In the genomic region with DNA sequence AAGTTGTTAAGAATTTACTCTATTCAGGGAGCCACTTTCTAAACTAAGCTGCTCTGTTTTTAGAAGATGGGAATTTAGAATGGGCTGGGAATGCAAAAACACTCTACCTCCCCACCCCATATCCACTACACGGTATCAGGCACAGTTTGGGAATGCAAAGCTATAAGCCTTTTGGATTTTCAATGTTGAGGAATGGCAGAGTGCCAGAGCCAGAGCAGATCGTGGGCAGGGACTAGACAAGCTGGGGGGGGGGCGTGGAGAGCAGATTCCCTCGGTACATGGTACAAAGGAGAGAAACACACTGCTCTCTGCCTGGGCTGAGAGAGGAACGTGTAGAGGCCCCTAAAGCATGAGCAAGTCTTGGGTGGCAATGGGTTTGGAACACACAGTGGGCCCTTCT, we compare ENCODE assay signal across 25 mouse cellular contexts. TPM values are rescaled to one million over a fixed set of nuclear protein-coding genes. Genes with fewer than 3 reads are reported as not detected.
A peak's percentile ranks its signal among the peaks of the same experiment; 100 is the strongest.
DNase-seq lines count a peak whose midpoint lies in the region; ATAC-seq and TF ChIP-seq lines count a peak whose summit lies in the region.
"Had no signal": no experiment of that assay in that cellular context is flagged by ENCODE, and none has a peak within 500 bp of the region (broad histone marks: within the 10 kb centered on the region; RNA-seq: fewer than 3 reads in every experiment).

No protein-coding gene starts in this region.

- no peaks in the 10 kb centered on the region for H3K36me3 ChIP-seq in forebrain, postnatal 0 days (ENCODE audit: insufficient read depth)
- no peaks in the 10 kb centered on the region for H3K36me3 ChIP-seq in forebrain, embryonic 10.5 days (replicated peaks)
- no peaks in the 10 kb centered on the region for H3K36me3 ChIP-seq in midbrain, postnatal 0 days (ENCODE audit: insufficient read depth, low read length)
- H3K36me3 ChIP-seq in midbrain, embryonic 13.5 days: no peaks in the 10 kb centered on the region
- H3K36me3 ChIP-seq: G1E; heart, embryonic 10.5 days; heart, embryonic 13.5 days; hindbrain, embryonic 15.5 days; intestine, embryonic 15.5 days had no signal

- H3K4me3 ChIP-seq in forebrain, postnatal 0 days (ENCODE audit: low read depth, low read length): no peak overlapping the region
- H3K4me3 ChIP-seq in forebrain, embryonic 10.5 days: no peak overlapping the region
- H3K4me3 ChIP-seq in midbrain, postnatal 0 days (ENCODE audit: low read depth, low read length): no peak overlapping the region
- no peak overlapping the region for H3K4me3 ChIP-seq in midbrain, embryonic 13.5 days (replicated peaks)
- H3K4me3 ChIP-seq: heart, adult 2 months; heart, embryonic 10.5 days; heart, embryonic 13.5 days; intestine, embryonic 15.5 days had no signal

- TF ChIP-seq CTCF in forebrain, postnatal 0 days (IDR thresholded peaks at IDR 0.05; ENCODE audit: low read depth): no peak
- no peak for TF ChIP-seq CTCF in midbrain, postnatal 0 days (IDR thresholded peaks at IDR 0.05)

- ATAC-seq in forebrain, postnatal 0 days: no peak
- ATAC-seq in midbrain, postnatal 0 days (ENCODE audit: low FRiP score): no peak
- ATAC-seq in midbrain, embryonic 13.5 days: no peak
- ATAC-seq: forebrain, embryonic 14.5 days; intestine, embryonic 15.5 days; Patski had no signal

- no peak overlapping the region for H3K4me2 ChIP-seq in forebrain, postnatal 0 days (ENCODE audit: low read depth)
- no peak overlapping the region for H3K4me2 ChIP-seq in midbrain, postnatal 0 days (ENCODE audit: low read depth, low read length, poor library complexity, severe bottlenecking)
- no peak overlapping the region for H3K4me2 ChIP-seq in midbrain, embryonic 13.5 days (replicated peaks)
- H3K4me2 ChIP-seq: heart, embryonic 13.5 days; intestine, embryonic 15.5 days had no signal

- no peaks in the 10 kb centered on the region for H3K27me3 ChIP-seq in forebrain, postnatal 0 days (ENCODE audit: insufficient read depth, low read length)
- peaks cover 5% of the 10 kb centered on the region for H3K27me3 ChIP-seq in forebrain, embryonic 10.5 days (ENCODE audit: poor library complexity, severe bottlenecking)
- H3K27me3 ChIP-seq in midbrain, postnatal 0 days (ENCODE audit: insufficient read depth, low read length): no peaks in the 10 kb centered on the region
- H3K27me3 ChIP-seq in midbrain, embryonic 13.5 days: no peaks in the 10 kb centered on the region
- H3K27me3 ChIP-seq: hindbrain, embryonic 15.5 days; intestine, embryonic 15.5 days had no signal

- no peak overlapping the region for H3K27ac ChIP-seq in forebrain, postnatal 0 days (ENCODE audit: low read depth, low read length)
- no peak overlapping the region for H3K27ac ChIP-seq in forebrain, embryonic 10.5 days
- no peak overlapping the region for H3K27ac ChIP-seq in midbrain, postnatal 0 days (ENCODE audit: low read depth, low read length)
- H3K27ac ChIP-seq in midbrain, embryonic 13.5 days: no peak overlapping the region
- H3K27ac ChIP-seq: heart, adult 2 months; heart, embryonic 13.5 days; intestine, embryonic 15.5 days had no signal

- WGBS in forebrain, postnatal 0 days: 44% methylated on average over 5 of the region's 5 CpGs
- WGBS in forebrain, embryonic 10.5 days: 87% methylated on average over 5 of the region's 5 CpGs
- 56% methylated on average over 5 of the region's 5 CpGs for WGBS in midbrain, postnatal 0 days
- WGBS in midbrain, embryonic 13.5 days: 70% methylated on average over 5 of the region's 5 CpGs

- H3K9me3 ChIP-seq in forebrain, postnatal 0 days (ENCODE audit: low read length): no peaks in the 10 kb centered on the region
- H3K9me3 ChIP-seq in forebrain, embryonic 10.5 days: no peaks in the 10 kb centered on the region; the same call in 1 of the 2 replicates
- H3K9me3 ChIP-seq in midbrain, postnatal 0 days (ENCODE audit: low read length): no peaks in the 10 kb centered on the region
- H3K9me3 ChIP-seq in midbrain, embryonic 13.5 days: no peaks in the 10 kb centered on the region
- H3K9me3 ChIP-seq: G1E; heart, embryonic 13.5 days; hindbrain, embryonic 15.5 days; intestine, embryonic 15.5 days had no signal

- H3K9ac ChIP-seq in forebrain, postnatal 0 days: no peak overlapping the region
- 0 out of 2 replicates have a peak overlapping the region, but pooled peaks have one; percentile 19 for H3K9ac ChIP-seq in midbrain, postnatal 0 days (replicated peaks; ENCODE audit: low read length, poor library complexity, severe bottlenecking)
- H3K9ac ChIP-seq in midbrain, embryonic 13.5 days (replicated peaks): no peak overlapping the region
- H3K9ac ChIP-seq: intestine, embryonic 15.5 days had no signal

- DNase-seq in cerebellum, adult 9-10 months: peak; percentile 36
- no peak for DNase-seq in cerebellum, postnatal 14 days
- DNase-seq in forebrain, postnatal 0 days: peak; percentile 11
- no peak for DNase-seq in forebrain, embryonic 10.5 days (ENCODE audit: extremely low spot score, low spot score)
- DNase-seq in midbrain, postnatal 0 days (ENCODE audit: low spot score): no peak
- no peak for DNase-seq in gastrocnemius, adult 8-10 months (ENCODE audit: low spot score in 2 of 2)
- DNase-seq: adrenal gland, postnatal 10 days; adrenal gland, postnatal 36 days; B cell, adult 2 months; cerebellum, adult 11 months; cerebellum, postnatal 25 days; gastrocnemius, postnatal 10 days; gastrocnemius, postnatal 36 days; heart, adult 2 months; heart, postnatal 14 days; heart, postnatal 4 days; kidney, adult 11 months had no signal

- peaks cover 16% of the 10 kb centered on the region for H3K4me1 ChIP-seq in forebrain, postnatal 0 days (ENCODE audit: insufficient read depth)
- peaks cover 44% of the 10 kb centered on the region for H3K4me1 ChIP-seq in forebrain, embryonic 10.5 days
- H3K4me1 ChIP-seq in midbrain, postnatal 0 days (ENCODE audit: insufficient read depth, low read length): peaks cover 14% of the 10 kb centered on the region; the same call in 1 of the 2 replicates
- H3K4me1 ChIP-seq in midbrain, embryonic 13.5 days (replicated peaks): peaks cover 42% of the 10 kb centered on the region

RNA-seq across cellular contexts. Expression of a gene that starts 1.8 kb away (rescaled TPM):
- 104 TPM in 2 replicates for total RNA-seq in forebrain, postnatal 0 days (2014; rRNA removed)
- polyA plus RNA-seq in forebrain, postnatal 0 days (2015; fragmentation: Nextera tagmentation; extraction: Ambion mirVana): 37.4 and 41.9 TPM in 2 replicates
- polyA plus RNA-seq in forebrain, embryonic 10.5 days (2016; fragmentation: Nextera tagmentation; extraction: Ambion mirVana): 7.9 and 8.8 TPM in 2 replicates
- total RNA-seq in midbrain, postnatal 0 days (2014; rRNA removed): 115 and 152 TPM in 2 replicates
- 35.4 and 36.3 TPM in 2 replicates for polyA plus RNA-seq in midbrain, postnatal 0 days (2015; fragmentation: Nextera tagmentation; extraction: Ambion mirVana)
- polyA plus RNA-seq in midbrain, embryonic 13.5 days (2015; fragmentation: Nextera tagmentation; extraction: Ambion mirVana): 21.0 and 26.1 TPM in 2 replicates
- total RNA-seq in gastrocnemius, adult 8-10 months (2022): 10 to 100 TPM; 38.8 to 60.0 (median 49.4) TPM

RNA-seq across cellular contexts. Expression of a gene that starts 24.5 kb away (rescaled TPM):
- 18.3 and 18.9 TPM in 2 replicates for total RNA-seq in forebrain, postnatal 0 days (2014; rRNA removed)
- polyA plus RNA-seq in forebrain, postnatal 0 days (2015; fragmentation: Nextera tagmentation; extraction: Ambion mirVana): 4.8 and 6.0 TPM in 2 replicates
- 14.4 and 14.9 TPM in 2 replicates for polyA plus RNA-seq in forebrain, embryonic 10.5 days (2016; fragmentation: Nextera tagmentation; extraction: Ambion mirVana)
- total RNA-seq in midbrain, postnatal 0 days (2014; rRNA removed): 14.6 and 21.2 TPM in 2 replicates
- 5.4 and 5.6 TPM in 2 replicates for polyA plus RNA-seq in midbrain, postnatal 0 days (2015; fragmentation: Nextera tagmentation; extraction: Ambion mirVana)
- 10.9 and 12.9 TPM in 2 replicates for polyA plus RNA-seq in midbrain, embryonic 13.5 days (2015; fragmentation: Nextera tagmentation; extraction: Ambion mirVana)
- 10 to 100 TPM in 1 of 4 experiments, 1 to 10 TPM in 3; 7.7 to 11.2 (median 8.5) TPM for total RNA-seq in gastrocnemius, adult 8-10 months (2022)

Comparison
In these comparisons a context has a peak if more than half of its experiments do, and no peak if none do; other contexts are left out.
1. DNase-seq: peak in cerebellum, adult 9-10 months (single experiment) and forebrain, postnatal 0 days (single experiment); none in cerebellum, postnatal 14 days (0 of 2), forebrain, embryonic 10.5 days (single experiment), midbrain, postnatal 0 days (single experiment) and gastrocnemius, adult 8-10 months (0 of 2).